Mouse (Mus musculus): Measurements from ENCODE around the gene 1700080E11Rik. TPM values are rescaled to one million over a fixed set of nuclear protein-coding genes. Genes with fewer than 3 reads are reported as not detected.
"Not testable (repeated sequence)": the region's sequence is repeated elsewhere in the genome, so short reads cannot be mapped to it uniquely, and the experiment has no call there.

1700080E11Rik gene
- polyA plus RNA-seq, 1 experiment from 2014 or later: not detected

DNA sequence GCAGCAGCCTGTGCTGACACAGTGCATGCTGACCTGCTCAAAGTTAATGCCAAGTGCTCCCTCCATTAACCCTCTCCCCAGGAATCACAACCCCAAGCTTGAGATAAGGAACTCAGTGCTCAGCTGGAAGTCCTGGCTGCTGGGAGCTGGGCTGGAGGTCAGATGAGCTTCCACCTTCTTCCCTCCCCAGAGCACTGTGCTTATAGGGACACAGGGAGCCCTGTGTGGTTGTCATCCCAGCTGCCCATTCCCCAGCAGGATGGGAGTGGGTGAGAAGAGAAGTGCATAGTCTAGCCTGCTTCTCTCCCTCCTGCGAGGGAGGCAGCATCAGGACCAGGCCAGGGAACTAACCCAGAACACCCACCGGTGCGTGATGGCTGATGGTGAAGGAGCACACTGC lies 19.7 kb downstream of the 1700080E11Rik start:
- not testable (repeated sequence) for ATAC-seq (ENCODE audit: low FRiP score, low TSS enrichment); H3K4me3 ChIP-seq (ENCODE audit: low read length)

DNA sequence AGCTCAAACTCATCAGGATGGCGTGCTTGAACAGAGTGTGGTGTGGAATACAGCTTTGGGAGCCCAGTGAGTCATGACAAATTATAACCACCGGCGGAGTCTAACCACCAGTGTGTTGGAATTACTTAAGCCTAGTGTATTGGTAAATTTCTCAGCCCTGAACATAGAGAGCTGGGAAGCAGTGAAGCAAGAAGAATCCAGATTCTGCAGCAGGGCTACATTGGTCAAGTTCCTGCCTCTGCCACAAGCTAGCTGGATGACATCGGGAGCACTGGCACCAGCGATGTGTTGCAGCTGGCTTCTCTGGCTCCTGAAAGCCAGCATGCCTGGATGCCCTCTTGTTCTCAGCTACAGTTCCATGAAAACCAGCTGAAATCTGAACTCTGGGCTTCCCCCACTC lies 41.0 kb downstream of the 1700080E11Rik start:
- Histone ChIP-seq H3K36me3 (ENCODE audit: control insufficient read depth, insufficient read depth, low read length) (no peaks in the 10 kb centered on the region), H3K4me2 (replicated peaks; ENCODE audit: low read depth, low read length) (no peak overlapping the region), H3K9me3 (ENCODE audit: control insufficient read depth, low read length) (no peaks in the 10 kb centered on the region), H3K27me3 (ENCODE audit: control insufficient read depth, insufficient read depth, low read length) (no peaks in the 10 kb centered on the region), H3K4me3 (ENCODE audit: low read length) (no peak overlapping the region), H3K4me1 (ENCODE audit: control insufficient read depth, insufficient read depth, low read length) (no peaks in the 10 kb centered on the region), H3K27ac (ENCODE audit: low read depth, low read length) (no peak overlapping the region), H3K9ac (ENCODE audit: low read depth, low read length) (no peak overlapping the region)
- ATAC-seq (ENCODE audit: low FRiP score, low TSS enrichment): 0 out of 2 replicates have a peak, but pooled peaks have one; percentile 46
- WGBS: 53% methylated on average over 5 of the region's 5 CpGs

More for the DNA sequence above, 19.7 kb downstream of the 1700080E11Rik start:
- not testable (repeated sequence) for H3K27me3 ChIP-seq (ENCODE audit: control insufficient read depth, insufficient read depth, low read length); H3K36me3 ChIP-seq (ENCODE audit: control insufficient read depth, insufficient read depth, low read length); H3K4me1 ChIP-seq (ENCODE audit: control insufficient read depth, insufficient read depth, low read length); H3K27ac ChIP-seq (ENCODE audit: low read depth, low read length); H3K9ac ChIP-seq (ENCODE audit: low read depth, low read length); H3K9me3 ChIP-seq (ENCODE audit: control insufficient read depth, low read length); H3K4me2 ChIP-seq (replicated peaks; ENCODE audit: low read depth, low read length)
- WGBS: 96% methylated on average over 3 of the region's 3 CpGs

GRCm38 (mm10) chr9:105101911-105102310 lies 43.0 kb downstream of the 1700080E11Rik start:
- Histone ChIP-seq H3K27ac (ENCODE audit: low read depth, low read length) (no peak overlapping the region), H3K4me2 (replicated peaks; ENCODE audit: low read depth, low read length) (no peak overlapping the region), H3K9ac (ENCODE audit: low read depth, low read length) (no peak overlapping the region), H3K9me3 (ENCODE audit: control insufficient read depth, low read length) (no peaks in the 10 kb centered on the region), H3K4me3 (ENCODE audit: low read length) (no peak overlapping the region), H3K27me3 (ENCODE audit: control insufficient read depth, insufficient read depth, low read length) (no peaks in the 10 kb centered on the region), H3K4me1 (ENCODE audit: control insufficient read depth, insufficient read depth, low read length) (no peaks in the 10 kb centered on the region), H3K36me3 (ENCODE audit: control insufficient read depth, insufficient read depth, low read length) (no peaks in the 10 kb centered on the region)
- 69% methylated on average over 1 of the region's 1 CpGs for WGBS
- no peak for ATAC-seq (ENCODE audit: low FRiP score, low TSS enrichment)

DNA sequence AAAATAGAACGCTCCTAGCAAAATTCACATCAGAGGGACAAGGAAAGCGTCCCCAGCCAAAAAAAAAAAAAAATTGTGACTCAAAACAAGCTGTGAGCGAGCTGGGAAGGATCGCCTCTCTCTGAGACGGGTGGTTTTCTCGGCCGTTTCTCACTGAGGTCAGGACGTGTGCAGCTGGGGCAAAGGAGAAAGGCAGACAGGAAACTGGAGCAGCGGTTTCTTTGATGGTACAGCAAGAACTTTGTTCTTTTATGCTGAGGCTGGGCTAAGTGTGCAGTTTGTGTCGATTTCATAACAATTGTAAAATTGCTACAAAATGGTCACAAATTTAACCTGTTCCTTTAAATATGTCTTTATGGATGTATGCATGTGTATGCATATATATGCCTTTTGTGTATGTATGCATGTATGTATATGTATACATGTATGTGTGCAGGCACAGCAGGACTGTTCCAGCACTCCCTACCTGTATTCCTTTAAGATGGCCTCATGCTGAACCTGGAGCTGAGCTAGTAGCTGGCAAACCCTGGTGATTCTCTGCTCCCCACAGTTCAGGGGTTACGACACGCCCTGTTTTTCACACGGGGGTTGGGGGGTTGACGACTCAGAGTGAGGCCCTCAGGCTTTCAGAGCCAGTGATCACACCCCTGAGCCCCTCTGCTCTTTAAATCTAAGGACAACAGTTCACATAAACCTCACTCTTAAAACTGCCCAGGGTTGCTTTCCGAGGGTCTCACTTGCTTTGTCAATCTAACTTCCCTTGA lies 43.9 kb downstream of the 1700080E11Rik start:
- H3K4me1 ChIP-seq (ENCODE audit: control insufficient read depth, insufficient read depth, low read length): no peaks in the 10 kb centered on the region
- 32% methylated on average over 15 of the region's 15 CpGs for WGBS
- no peak overlapping the region for H3K4me3 ChIP-seq (ENCODE audit: low read length)
- no peaks in the 10 kb centered on the region for H3K36me3 ChIP-seq (ENCODE audit: control insufficient read depth, insufficient read depth, low read length)
- ATAC-seq (ENCODE audit: low FRiP score, low TSS enrichment): no peak
- H3K27me3 ChIP-seq (ENCODE audit: control insufficient read depth, insufficient read depth, low read length): no peaks in the 10 kb centered on the region
- no peak overlapping the region for H3K9ac ChIP-seq (ENCODE audit: low read depth, low read length)
- H3K9me3 ChIP-seq (ENCODE audit: control insufficient read depth, low read length): no peaks in the 10 kb centered on the region
- no peak overlapping the region for H3K27ac ChIP-seq (ENCODE audit: low read depth, low read length)
- no peak overlapping the region for H3K4me2 ChIP-seq (replicated peaks; ENCODE audit: low read depth, low read length)

Other genes starting within 250 kb of the 1700080E11Rik start
- 95.8 and 127 TPM in 2 replicates for gene Mrpl3, start 91.9 kb downstream of the 1700080E11Rik start, polyA plus RNA-seq (2014; fragmentation: Nextera tagmentation; extraction: Ambion mirVana)
- 11.5 and 12.0 TPM in 2 replicates for gene Nudt16, start 13.3 kb downstream of the 1700080E11Rik start, polyA plus RNA-seq (2014; fragmentation: Nextera tagmentation; extraction: Ambion mirVana)

All from kidney, embryonic 14.5 days (tissue).